Mouse (Mus musculus) lung, postnatal 0 days (tissue): Measurements from ENCODE around the gene Klk1b24.

Experiments used
- CTCF ChIP-seq: IDR thresholded peaks from 2 replicates; pipeline ENCODE4 v1.5.1; 2016; ENCODE audit warnings: antibody characterized with exemption, mild to moderate bottlenecking
- EP300 ChIP-seq: IDR thresholded peaks from 2 replicates; pipeline ENCODE4 v1.6.1; 2016; ENCODE audit warnings: antibody characterized with exemption, mild to moderate bottlenecking, control low read depth

DNA sequence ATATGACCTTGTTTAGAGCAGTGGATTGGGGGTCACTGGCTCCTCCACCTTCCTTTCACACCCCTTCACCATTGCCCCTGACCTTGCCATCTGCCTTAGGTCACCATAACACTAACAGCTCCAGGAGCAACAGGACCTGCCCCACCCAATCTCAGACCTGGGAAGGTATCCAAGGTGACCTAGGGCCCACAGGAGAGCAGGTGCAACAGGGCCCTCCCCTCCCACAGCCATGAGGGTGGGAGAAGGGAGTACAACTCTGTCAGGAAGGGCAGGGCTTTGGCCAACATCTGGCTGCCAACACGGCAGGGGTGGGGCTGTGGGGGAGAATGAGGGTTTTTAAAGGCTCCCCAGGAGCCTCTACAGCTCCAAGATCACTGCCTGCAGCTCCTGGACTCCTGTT is 37.0 kb downstream of the Klk1b24 start, which contains the start of gene Klk1:
- no peak for TF ChIP-seq CTCF
- TF ChIP-seq EP300, result no peak
